Mouse (Mus musculus) monocyte, adult 5-6 weeks (primary cell): ENCODE measurements at regions not wholly inside any gene's neighbourhood (a gene's known extent, or its start where the extent isn't known, plus 50 kb on each side); places are given as distances from the start of the nearest gene placed in this dataset.

Experiments
- ATAC-seq: fragments of 153-309, 156-312 bp; replicated peaks from 2 replicates; pipeline ENCODE4 v1.8.0; 2017; ENCODE audit warnings: mild to moderate bottlenecking; ENCODE audit not compliant: low TSS enrichment, insufficient number of reproducible peaks, severe bottlenecking, poor library complexity, low FRiP score

DNA sequence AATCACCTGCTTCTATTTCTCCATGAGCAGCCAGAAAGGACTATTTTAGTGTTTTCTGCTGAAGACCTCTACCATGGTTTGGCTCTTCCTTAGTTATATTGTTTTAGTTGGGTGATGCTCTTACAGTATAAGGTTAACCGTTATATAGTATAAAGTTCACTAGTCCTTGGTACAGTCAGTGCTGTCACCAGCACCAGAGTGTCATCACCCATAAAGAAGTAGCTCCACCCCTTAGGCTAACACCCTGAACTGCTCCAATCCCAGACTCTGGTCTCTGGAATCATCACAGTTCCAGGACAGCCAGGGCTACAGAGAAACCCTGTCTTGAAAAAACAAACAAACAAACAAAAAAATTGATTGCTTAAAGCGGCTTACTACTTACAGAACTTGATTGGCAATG lies 77.2 kb upstream of the Sgk1 start:
- ATAC-seq: no peak

DNA sequence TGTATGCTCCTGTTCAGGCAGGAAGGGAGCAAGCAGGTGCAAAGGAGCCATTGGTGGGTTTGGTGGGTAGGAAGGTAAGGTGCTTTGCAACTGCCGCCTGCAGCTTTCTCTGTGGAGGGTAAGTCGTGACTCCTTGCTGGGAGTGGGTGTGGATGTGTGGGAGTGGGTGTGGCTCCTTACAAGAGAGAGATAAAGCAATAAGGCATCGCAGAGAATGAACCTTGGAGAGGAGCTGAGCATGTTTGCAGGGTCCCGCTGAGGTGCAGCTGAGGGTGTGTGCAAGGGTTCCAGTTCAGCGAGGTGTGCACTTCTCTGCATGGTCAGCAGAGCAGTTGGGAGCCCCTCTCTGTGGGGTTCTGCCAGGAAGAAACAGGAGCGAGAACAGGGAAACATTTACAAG lies 76.4 kb upstream of the Sgk1 start:
- ATAC-seq: no peak

DNA sequence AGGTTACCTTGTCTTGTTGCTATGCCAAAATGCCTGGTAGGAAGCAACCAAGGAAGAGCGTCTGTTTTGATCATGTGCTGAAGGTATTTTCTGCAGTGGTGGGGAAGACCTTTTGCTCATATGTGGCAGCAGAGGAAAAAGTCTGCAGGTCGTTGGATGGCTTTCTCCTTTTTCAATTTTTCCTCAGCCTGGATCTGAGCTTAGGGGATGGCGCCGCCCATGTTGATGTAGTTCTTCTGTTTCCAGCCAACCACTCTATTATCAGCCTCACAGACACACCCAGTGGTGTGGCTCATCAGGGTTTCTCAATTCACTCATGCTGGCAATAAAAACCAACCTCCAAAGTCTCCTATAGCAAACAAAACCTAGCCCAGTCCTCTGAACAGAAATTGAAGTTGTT lies 75.3 kb upstream of the Sgk1 start:
- ATAC-seq: no peak

DNA sequence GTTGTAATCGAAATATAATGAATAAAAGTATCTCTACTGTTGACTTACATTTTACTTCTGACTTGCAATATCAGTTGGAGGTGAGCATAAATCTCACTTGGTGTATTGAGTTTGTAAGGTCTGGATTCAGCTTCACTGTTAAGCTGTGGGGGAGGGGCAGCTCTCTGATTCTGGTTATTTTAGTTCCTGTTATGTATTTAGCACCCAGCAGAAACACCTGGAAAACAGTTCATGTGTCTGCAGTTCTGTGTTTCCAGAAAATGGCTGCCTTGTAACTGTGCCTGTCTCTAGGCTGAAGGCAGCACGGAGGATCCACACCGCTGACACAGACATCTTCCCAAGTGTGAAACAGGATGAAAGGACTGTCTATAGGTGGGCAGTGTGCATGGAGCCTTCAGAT lies 62.3 kb upstream of the Sgk1 start:
- no peak for ATAC-seq

DNA sequence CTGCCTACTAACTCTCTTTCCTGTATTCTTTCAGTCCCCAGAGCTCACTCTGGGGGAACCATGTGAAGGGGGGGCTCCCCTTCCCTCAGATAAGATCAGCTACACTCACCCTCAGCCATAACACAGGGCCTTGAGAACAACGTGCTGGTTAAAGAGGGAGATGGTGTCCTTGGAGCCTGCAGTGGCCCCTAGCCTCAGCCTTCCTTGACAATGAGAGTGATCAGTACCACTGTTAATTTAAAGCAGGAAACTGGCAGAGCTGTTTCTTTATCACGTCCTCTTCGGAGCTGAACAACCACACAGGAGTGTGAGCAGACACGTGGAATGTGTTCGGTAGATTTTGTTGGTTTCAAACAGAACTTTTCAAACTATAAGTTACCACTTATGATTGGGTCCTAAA lies 60.6 kb upstream of the Sgk1 start:
- ATAC-seq: no peak

DNA sequence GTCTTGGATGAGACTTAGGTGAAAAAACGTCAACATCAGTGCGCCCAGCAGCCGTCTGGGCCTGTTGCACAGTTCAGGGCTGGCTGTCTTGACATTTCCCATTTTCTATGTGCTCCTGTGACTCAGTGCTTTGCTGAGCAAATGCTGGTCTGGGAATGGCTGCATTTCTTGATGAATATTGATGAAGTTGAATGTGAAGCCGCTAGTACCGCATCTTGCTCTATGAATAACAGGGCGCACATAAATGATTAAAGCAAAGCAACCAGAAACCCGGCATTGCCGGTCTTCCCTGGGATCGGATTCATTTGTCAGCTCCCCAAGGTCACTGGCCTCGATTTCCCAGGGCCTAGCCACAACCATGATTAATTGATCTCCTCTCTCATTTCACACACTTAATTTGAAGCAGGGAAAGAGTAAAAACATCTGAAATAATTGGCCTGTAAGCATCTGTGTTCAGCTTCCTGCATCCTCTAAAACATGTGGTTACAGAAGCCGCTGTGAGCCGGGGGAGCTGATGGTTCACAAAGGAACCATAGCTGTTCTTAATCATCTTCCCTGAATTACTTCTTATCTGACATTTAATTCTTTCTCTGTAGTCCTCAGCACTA lies 57.5 kb upstream of the Sgk1 start:
- no peak for ATAC-seq

DNA sequence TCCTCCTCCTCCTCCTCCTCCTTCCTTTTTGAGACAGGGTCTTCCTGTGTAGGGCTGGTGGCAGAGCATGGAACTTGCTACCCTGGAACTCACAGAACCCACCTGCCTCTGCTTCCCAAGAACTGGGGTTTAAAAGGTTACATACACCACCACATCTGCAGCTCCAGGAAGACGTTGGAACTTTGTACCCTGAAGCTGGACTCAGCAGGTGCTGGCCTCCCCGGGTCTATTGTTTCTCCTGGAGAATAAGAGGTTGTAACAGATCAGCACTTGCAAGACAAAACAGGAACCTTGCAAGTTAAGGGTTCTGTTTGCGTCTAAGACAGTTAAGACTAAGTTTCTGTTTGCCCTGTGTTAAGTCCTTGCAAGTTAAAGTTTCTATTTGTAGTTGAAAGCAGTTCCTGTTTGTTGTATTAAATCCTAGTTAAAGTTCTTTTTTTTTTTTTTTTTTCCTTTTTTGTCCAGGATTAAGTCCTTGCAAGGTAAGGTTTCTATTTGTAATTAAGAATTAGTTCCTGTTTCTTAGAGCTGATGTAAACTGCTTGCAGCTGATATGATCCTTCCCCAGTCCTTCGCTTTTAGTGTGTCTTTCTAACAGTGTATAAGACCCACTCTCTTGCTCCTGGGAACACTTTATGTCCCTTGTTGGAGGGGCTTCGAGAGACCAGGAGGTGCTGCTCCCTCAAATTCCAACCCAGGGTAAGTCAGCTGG lies 55.0 kb upstream of the Sgk1 start:
- ATAC-seq: 0 out of 2 replicates have a peak, but pooled peaks have one; percentile 41

DNA sequence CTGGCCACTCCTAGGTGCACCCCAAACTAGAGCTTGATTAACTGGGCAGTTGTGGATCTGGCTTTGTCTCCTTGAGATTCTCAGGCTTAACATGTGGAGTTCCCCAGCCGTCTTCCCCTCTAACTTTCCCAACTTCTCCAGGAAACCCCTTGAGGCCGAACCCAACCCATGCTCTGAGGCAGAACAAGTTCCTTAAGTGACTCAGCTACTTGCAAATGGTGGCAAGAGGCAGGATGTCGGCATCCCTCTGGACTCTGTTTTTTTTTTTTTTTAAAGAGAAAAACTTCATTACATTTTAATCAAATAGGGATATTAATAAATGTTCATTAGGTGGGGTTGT lies 54.5 kb upstream of the Sgk1 start:
- ATAC-seq: peak; percentile 44; the same call in 1 of the 2 replicates

DNA sequence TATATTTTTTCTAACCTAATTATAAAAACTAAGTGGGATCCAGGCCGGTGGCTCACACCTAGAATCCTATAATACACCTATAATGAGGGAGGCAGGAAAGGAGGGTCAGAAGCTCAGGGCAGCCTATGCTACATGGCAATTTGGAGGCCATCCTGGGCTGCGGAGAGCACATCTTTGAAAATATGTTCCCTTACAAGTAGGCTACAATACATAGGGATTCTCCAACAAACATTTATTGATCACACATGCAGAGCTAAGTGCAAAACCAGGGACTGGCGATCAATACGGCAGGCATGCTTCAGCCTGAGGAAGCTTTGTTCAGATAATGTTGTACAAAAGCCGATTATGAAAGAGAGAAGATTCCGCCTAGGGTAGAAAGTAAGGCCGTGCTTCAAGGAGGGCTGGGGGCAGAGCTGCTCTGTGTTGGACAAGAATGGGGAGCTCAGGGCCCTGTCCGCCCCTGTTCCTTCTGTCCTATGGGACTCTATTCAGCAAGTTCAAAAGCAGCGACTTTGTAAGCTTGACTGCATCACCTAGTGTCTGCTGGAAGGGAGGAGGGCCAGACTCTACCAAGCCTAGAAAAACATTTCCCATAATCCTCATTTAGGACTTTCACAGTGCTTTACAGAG lies 53.4 kb upstream of the Sgk1 start:
- no peak for ATAC-seq

DNA sequence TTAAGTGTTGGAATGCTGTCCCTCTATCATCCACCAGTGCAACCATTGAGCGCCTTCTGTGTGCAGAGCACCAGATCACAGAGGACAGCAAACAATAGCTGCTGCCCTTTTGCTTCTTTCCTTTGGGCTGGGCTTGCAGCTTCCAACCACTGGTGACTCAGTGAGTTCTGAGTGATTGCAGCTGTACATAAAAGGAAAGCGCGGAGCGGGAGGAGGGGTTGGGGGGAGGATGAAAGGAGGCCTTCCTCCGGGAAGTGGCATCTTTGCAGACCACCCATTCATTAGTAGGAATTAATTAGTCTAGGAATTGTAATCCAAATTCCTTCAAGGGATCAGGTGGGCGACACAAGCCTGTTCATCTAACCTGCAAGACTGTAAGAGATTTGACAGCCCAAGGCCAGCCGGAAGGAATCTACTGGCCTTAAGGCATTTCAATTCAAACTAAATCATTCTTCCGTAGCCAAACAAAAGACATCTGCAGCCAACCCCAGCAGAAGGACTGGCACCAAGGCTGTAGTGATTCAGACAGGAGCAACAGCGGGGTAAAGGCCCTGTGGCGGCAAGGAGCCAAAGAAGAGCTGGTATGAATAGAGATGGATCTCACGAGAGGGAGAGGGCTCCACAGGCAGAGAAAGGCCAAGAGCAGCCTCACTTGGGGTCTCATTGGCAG lies 52.8 kb upstream of the Sgk1 start:
- ATAC-seq: no peak

DNA sequence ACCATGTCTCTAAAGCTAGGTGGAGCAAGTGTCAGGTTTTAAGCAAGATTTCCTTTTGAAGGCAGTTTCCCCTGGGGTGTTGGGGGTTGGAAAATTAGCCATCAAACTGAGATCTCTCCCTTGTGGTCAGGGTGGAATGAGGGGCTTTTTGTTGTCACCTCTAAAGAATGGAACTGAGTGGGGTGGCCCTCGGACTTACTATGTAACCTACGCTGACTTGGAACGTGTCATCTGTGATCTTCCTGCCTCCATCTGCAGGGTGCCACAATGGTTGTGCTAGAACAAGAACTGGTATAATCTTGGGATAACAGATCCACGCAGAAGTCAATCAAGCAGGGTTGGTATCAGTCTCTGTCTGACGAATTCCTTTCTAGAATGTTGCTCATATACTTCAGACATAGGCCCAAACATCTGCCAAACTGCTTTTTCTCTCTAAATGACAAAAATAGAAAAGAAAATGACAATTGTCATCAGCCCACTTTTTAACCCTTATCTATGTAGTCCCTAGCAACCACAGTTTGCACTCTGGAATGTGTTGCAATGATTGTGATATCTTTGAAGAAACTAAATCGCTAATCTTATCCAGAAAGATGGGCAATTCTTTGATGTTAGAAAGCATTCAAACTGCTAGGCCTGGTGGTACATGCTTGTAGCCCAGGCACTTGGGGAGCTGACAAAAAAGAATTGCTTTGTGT lies 50.8 kb upstream of the Sgk1 start:
- no peak for ATAC-seq
